Mouse (Mus musculus) limb, embryonic 14.5 days (tissue): ENCODE data around the gene Wfdc12. TPM values are rescaled to one million over a fixed set of nuclear protein-coding genes. Genes with fewer than 3 reads are reported as not detected.

ENCODE experiments used
- ATAC-seq: fragments of 200-750 bp; cut with Nextera tagmentation; 2 replicates; pipeline ENCODE4 v1.8.0; 2017; ENCODE audit warnings: low read depth, moderate number of reproducible peaks, moderate TSS enrichment; ENCODE audit not compliant: low FRiP score
- DNase-seq: peaks from one replicate; pipeline ENCODE4 v3.0.0-alpha.2; 2015; ENCODE audit warnings: low spot score
- H3K27ac ChIP-seq: fragments of 300-500 bp; sonication (generic); replicated peaks from 2 replicates; pipeline ENCODE4 v1.5.1; 2014; ENCODE audit warnings: low read depth, mild to moderate bottlenecking, low read length, moderate library complexity, mixed read lengths
- H3K27me3 ChIP-seq: fragments of 300-500 bp; sonication (generic); 2 replicates; pipeline ENCODE4 v1.6.1; 2014; ENCODE audit warnings: low read length, mixed read lengths; ENCODE audit not compliant: control insufficient read depth, insufficient read depth
- H3K36me3 ChIP-seq: fragments of 300-500 bp; sonication (generic); 2 replicates; pipeline ENCODE4 v1.6.1; 2014; ENCODE audit warnings: mild to moderate bottlenecking, low read length, moderate library complexity, mixed read lengths; ENCODE audit not compliant: control insufficient read depth, insufficient read depth
- H3K4me1 ChIP-seq: fragments of 300-500 bp; sonication (generic); 2 replicates; pipeline ENCODE4 v1.6.1; 2014; ENCODE audit warnings: antibody characterized with exemption, low read length, mixed read lengths; ENCODE audit not compliant: control insufficient read depth, insufficient read depth
- H3K4me2 ChIP-seq: fragments of 300-500 bp; sonication (generic); replicated peaks from 2 replicates; pipeline ENCODE4 v1.6.1; 2014; ENCODE audit warnings: low read depth, mild to moderate bottlenecking, low read length, moderate library complexity; ENCODE audit not compliant: severe bottlenecking
- H3K4me3 ChIP-seq: fragments of 300-500 bp; sonication (generic); replicated peaks from 2 replicates; pipeline ENCODE4 v1.5.1; 2014; ENCODE audit warnings: low read length
- H3K9ac ChIP-seq: fragments of 300-500 bp; sonication (generic); 2 replicates; pipeline ENCODE4 v1.6.1; 2014; ENCODE audit warnings: mild to moderate bottlenecking, low read depth, low read length, moderate library complexity; ENCODE audit not compliant: severe bottlenecking
- H3K9me3 ChIP-seq: fragments of 300-500 bp; sonication (generic); 2 replicates; pipeline ENCODE4 v1.6.1; 2016; ENCODE audit warnings: low read length; ENCODE audit not compliant: control insufficient read depth
- POLR2A ChIP-seq: fragments of 200-500 bp; IDR thresholded peaks from 2 replicates; pipeline ENCODE4 v1.8.0; 2012; ENCODE audit warnings: inconsistent platforms, mild to moderate bottlenecking, moderate library complexity, borderline replicate concordance; ENCODE audit not compliant: insufficient read depth, insufficient read length; ENCODE audit errors: extremely low read depth
- WGBS: fragments of 180-500 bp; shearing (Covaris S2); extraction: QIAGEN DNeasy Blood & Tissue Kit; methylation state at CpG from one replicate; pipeline ENCODE4 v1.1.7; 2014; 5-methylcytosine and 5-hydroxymethylcytosine counted together
- polyA plus RNA-seq, 2 experiments: library from polyadenylated mRNA; depleted of rRNA in 1 of 2; stranded (reverse) in 1 of 2; unstranded in 1 of 2; fragments of >200 nt; fragmentation: Nextera tagmentation in 1 of 2; extraction: Ambion mirVana in 1 of 2; gene quantifications; 2 replicates each; pipeline versions ENCODE4 v1.2.1 to v1.2.3; 2012 to 2014

Wfdc12 gene
- polyA plus RNA-seq, 2 experiments = 0.30 TPM; not detected in 1

DNA sequence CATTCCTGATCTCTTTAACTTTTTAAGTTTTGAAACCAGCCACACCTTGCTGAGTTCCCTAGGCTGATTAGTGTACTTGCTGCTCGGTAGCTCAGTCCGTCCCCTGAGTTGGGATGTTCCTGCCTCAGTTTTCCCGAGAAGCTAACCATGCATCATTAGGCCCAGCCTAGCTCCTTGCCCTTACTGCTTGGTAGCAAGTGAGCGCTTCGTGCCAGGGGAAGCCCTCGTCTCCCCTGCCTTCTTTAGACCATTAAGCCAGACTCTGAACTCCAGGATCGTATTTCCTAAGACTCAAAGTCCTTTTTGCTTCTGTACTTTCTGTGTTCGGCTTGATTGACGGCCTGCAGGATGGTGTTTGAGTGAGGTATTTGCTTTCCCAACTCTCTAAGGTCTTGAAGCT lies 7.1 kb downstream of the Wfdc12 start:
- Histone ChIP-seq H3K9me3 (no peaks in the 10 kb centered on the region), H3K4me2 (no peak overlapping the region), H3K9ac (no peak overlapping the region), H3K27me3 (no peaks in the 10 kb centered on the region), H3K36me3 (no peaks in the 10 kb centered on the region), H3K4me1 (peaks cover 5% of the 10 kb centered on the region), H3K27ac (no peak overlapping the region), H3K4me3 (no peak overlapping the region)
- DNase-seq (no peak), ATAC-seq (no peak)
- no peak for TF ChIP-seq POLR2A
- WGBS = 59% methylated on average over 9 of the region's 9 CpGs

DNA sequence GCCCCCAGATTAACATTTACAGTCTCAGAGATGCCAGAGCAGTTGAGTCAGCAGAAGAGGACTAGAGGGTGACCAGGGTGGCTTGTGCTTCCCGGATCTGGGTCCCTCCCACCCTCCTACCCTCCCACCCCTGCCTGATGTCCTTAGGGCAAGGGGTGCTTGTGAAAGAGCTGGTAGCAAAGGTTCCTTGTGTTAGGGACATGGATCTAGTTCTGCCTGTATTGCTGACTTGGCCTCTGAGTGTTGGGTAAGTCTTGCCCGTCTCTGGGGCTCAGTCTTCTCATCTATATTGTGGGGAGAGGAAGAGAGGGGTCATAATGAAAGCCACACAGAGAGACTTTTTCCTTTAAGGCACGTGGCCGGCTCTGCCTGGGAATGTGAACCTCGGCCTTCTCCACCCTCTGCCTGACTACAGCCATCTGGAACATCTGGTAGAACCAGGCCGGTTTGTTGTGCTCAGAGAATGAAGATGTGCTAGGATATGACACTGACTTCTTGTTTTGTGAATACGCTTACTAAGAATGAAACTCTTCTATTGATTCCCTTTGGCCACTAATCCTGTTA lies 7.6 kb downstream of the Wfdc12 start, which contains the start of gene Wfdc5:
TSS of gene Wfdc5 (minus strand) at position 51 of the 564 bp plus-strand sequence.
- no peak within 1 kb of the TSS for H3K27ac ChIP-seq
- H3K27me3 ChIP-seq = no peaks in the 10 kb centered on the region
- no peak within 1 kb of the TSS for H3K4me2 ChIP-seq
- H3K9me3 ChIP-seq = no peaks in the 10 kb centered on the region
- peaks cover 5% of the 10 kb centered on the region for H3K4me1 ChIP-seq
- H3K9ac ChIP-seq = no peak within 1 kb of the TSS
- ATAC-seq (no peak), DNase-seq (no peak)
- H3K36me3 ChIP-seq = no peaks in the 10 kb centered on the region
- 68% methylated on average over 7 of the region's 7 CpGs for WGBS
- TF ChIP-seq POLR2A = no peak
- H3K4me3 ChIP-seq = no peak within 1 kb of the TSS

DNA sequence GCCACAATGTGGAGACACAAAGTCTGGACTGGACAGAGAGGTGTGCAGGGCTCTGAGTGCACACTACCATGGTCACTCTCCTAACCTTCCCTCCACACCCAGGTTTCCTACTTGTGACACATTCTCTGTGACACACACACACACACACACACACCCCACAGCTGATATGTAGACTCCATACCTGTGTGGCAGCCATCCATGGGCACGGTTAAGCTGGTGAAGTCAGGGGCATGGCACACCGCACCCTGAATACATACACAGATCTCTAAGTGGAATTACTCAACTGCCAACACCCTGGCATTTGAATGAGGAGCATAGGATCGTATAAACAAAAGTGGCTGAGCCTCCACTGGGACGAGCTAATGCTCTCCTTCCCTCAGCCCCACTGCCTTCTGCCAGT lies 9.6 kb downstream of the Wfdc12 start:
- Histone ChIP-seq H3K4me2 (no peak overlapping the region), H3K27me3 (no peaks in the 10 kb centered on the region), H3K9me3 (no peaks in the 10 kb centered on the region), H3K9ac (no peak overlapping the region), H3K27ac (no peak overlapping the region), H3K4me3 (no peak overlapping the region), H3K4me1 (peaks cover 5% of the 10 kb centered on the region), H3K36me3 (no peaks in the 10 kb centered on the region)
- TF ChIP-seq POLR2A = no peak
- 91% methylated on average over 4 of the region's 4 CpGs for WGBS
- DNase-seq = no peak
- no peak for ATAC-seq

DNA sequence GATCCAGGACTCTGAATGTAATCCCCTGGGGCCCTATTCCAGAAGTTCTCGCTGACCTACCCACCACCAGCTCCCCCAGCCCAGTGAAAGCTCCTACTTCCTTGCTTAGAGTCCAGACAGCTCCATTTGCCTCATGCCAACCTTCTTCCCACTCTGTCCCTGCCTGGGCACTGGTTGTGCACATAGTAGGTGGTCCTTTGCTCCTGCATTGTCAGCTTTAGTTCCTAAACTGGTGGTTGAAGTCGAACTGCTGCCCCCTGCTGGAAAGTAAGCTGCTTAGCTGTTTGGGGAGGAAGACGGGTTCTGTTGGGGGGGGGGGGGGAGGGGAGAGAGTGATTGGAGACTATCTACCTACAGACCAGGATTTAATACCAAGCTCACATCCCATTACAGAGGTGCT lies 10.3 kb downstream of the Wfdc12 start:
- Histone ChIP-seq H3K4me2 (no peak overlapping the region), H3K4me3 (no peak overlapping the region), H3K27ac (no peak overlapping the region), H3K9ac (no peak overlapping the region), H3K27me3 (no peaks in the 10 kb centered on the region), H3K36me3 (no peaks in the 10 kb centered on the region), H3K4me1 (peaks cover 5% of the 10 kb centered on the region), H3K9me3 (no peaks in the 10 kb centered on the region)
- no peak for ATAC-seq
- 38% methylated on average over 3 of the region's 3 CpGs for WGBS
- TF ChIP-seq POLR2A = no peak
- no peak for DNase-seq

DNA sequence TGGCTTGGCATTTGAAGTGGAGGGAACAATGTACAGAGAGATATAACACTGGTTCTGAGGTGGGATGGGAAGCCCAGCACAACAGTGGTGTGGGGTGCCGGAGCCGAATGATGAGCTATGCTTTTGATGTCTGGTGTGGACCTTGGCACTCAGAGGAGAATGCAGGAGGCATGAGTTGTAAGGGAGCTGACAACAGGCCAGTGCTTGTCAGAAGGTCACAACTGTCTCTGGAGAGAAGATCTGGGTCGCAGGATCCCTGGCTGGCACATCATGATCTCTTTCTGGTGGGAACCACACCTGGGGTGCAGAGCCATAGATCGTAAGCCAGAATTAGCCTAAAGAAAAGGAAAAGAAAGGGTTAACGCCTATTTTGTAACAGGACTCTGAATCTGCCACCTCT lies 12.6 kb downstream of the Wfdc12 start:
- TF ChIP-seq POLR2A = no peak
- Histone ChIP-seq H3K9me3 (no peaks in the 10 kb centered on the region), H3K4me1 (peaks cover 4% of the 10 kb centered on the region; the same call in 1 of the 2 replicates), H3K27ac (no peak overlapping the region), H3K4me2 (no peak overlapping the region), H3K4me3 (no peak overlapping the region), H3K36me3 (no peaks in the 10 kb centered on the region), H3K9ac (no peak overlapping the region), H3K27me3 (no peaks in the 10 kb centered on the region)
- no peak for ATAC-seq
- WGBS = 66% methylated on average over 5 of the region's 5 CpGs
- DNase-seq = no peak
